Mouse (Mus musculus): ENCODE measurements at regions not wholly inside any gene's neighbourhood (a gene's known extent, or its start where the extent isn't known, plus 50 kb on each side); places are given as distances from the start of the nearest gene placed in this dataset.

GRCm38 (mm10) chr1:125158481-125158880, 277.0 kb downstream of the Actr3 start:
- DNase-seq = no peak
- intact Hi-C loops (cut with DNase I) = no loop called here

- intact Hi-C loops (cut with DNase I) = no loop called here
- DNase-seq = no peak
Measured at GRCm38 (mm10) chr1:125156093-125156492, 279.4 kb downstream of the Actr3 start.

- DNase-seq = no peak
- intact Hi-C loops (cut with DNase I) = no loop called here
Measured at GRCm38 (mm10) chr1:125149817-125150216, 285.7 kb downstream of the Actr3 start.

DNA sequence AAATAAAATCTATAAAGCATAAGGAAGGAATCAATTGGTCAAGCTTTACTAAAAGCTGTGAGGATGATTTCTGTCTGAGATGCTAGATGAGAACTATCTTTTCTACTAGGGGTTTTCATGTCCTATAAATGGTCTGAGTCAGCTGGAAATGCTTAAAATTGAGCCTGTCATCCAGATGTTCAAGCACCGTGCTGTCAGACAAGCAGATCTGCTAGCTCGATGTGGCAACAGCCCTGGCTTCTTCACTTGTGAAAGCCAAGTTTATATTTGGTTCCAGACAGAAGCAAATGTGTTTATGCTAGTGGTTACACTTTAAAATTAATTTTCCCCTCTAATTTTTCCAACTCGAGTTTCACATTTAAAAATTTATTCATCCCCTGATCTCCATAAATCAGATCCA, 311.7 kb downstream of the Actr3 start:
- intact Hi-C loops (cut with DNase I) = no loop called here

DNA sequence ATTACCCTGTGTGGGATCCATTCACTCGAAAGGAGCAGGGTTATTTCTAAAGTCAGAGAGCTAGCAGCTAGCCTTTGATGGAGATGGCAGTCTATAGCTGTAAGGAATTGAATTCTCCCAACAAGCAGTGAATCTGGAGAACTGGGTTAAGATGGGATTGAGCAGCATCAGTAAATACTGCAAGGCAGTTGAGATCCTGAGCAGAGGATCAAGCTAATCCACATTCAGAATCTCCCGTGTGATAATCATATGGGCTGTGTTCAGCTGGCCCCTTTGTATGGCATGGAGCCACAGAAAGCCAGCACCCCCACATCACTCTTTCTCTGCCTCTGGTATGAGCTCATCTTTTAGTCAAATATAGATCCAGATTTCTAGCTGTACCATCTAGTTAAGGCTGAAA, 334.9 kb downstream of the Actr3 start:
- intact Hi-C loops (cut with DNase I) = no loop called here
- no peak for DNase-seq

More for the DNA sequence above, 311.7 kb downstream of the Actr3 start:
- DNase-seq = no peak

GRCm38 (mm10) chr1:125084906-125085305, 350.6 kb downstream of the Actr3 start:
- intact Hi-C loops (cut with DNase I) = no loop called here
- DNase-seq = no peak

DNA sequence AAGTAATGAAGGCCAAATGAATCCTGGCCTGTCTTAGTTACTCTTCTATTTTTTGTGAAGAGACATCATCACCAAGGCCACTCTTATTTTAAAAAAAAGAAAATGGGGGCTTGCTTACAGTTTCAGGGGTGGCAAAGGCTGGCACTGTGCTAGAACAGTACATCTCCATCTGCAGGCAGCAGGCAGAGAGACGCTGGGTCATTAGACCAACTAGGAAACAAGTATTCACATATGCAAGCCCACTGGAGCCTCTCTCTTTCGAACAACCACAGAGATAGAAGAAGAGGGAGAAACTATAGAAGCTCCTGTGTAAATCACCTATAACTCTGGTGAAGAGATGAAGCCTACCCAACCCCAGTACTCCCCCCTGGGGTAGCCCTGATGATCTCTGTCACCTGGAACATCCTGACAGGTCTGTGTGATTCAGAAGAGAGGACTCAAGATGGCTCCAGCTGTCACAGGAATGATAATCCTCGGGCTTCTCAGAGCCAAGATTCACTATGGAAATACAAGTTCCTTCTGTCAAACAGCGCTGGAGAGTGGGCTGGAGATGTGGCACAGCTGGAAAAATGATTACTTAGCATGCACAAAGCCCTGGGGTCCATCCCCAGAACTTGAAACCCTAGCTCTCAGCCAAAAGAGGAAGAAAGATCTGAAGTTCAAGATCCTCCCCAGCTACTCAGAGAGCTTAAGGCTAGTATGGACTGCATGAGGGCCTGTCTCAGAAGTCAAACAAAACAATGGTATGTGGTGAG, 395.8 kb downstream of the Actr3 start:
- intact Hi-C loops (cut with DNase I) = no loop called here
- no peak for DNase-seq

DNA sequence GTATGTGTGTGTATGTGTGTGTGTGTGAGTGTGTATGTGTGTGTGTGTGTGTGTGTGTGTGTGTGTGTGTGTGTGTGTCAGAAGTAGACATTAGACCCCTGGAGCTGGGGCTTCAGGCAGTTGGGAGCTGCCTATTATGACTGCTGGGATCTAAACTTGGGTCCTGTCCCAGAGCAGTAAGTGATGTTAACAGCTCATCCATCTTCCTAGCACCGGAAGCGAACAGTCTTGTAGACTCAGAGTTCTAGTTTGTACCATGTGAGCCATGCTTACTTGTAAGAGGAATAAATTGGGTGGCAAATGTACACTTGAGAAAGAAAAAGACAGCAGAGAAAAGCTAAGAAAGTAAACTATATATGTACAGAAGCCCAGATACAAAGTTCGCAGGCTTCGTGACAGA, 422.2 kb downstream of the Actr3 start:
- intact Hi-C loops (cut with DNase I) = no loop called here
- no peak for DNase-seq

DNA sequence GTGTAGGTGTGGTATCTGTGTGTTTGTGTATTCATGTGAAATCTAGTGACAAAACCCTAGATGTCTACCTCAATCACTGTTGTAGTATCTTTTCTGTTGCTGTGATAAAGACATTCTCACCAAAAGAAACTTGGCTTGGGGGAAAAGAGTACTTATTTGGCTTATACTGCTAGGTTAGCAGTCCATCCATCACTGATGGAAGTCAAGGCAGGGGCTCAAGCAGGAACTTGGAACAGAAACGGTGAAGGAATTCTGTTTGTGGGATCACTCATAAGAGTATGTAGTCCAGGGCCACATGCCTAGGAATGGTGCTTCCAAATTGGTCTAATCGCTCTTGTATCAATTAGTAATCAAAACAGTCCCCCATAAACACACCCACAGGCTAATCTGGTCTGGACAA, 423.6 kb downstream of the Actr3 start:
- no peak for DNase-seq
- intact Hi-C loops (cut with DNase I) = no loop called here

DNA sequence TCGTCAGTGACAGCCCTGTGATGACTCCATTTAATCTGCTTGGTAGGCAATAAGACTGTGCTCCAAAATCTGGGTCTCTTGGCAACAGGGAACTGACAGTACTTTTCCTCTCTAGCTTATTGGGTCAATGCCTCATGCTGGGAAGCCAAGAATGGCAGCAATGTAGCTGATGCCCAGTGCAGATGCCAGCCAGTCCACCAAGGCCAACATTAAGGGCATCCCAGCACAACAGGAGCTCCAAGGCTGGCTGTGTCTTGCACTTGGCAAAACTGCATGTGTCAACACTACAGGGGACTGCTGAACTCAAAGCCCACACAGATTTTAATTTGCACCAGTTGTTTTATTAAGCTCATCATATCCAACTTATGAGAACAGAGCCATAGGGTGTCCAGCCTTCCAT, 437.9 kb downstream of the Actr3 start:
- no peak for DNase-seq

DNA sequence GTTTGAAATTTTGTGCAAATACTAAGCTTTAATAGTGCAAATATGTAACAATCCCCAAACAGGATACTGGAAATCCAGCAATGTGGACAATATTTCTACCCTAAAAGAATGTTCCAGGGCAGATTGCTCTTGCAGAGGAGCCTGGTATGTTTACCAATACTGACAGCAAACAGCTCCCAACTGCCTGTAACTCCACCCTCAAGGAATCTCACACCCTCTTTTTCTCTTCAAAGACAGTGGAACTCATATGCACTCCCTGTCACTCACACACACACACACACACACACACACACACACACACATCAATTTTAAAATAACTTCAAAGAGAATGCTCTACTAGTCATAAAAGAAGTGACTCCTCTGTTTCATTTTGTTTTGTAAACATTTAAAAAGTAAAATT, 484.7 kb downstream of the Actr3 start:
- intact Hi-C loops (cut with DNase I) = no loop called here

More for the DNA sequence above, 437.9 kb downstream of the Actr3 start:
- intact Hi-C loops (cut with DNase I) = no loop called here

DNA sequence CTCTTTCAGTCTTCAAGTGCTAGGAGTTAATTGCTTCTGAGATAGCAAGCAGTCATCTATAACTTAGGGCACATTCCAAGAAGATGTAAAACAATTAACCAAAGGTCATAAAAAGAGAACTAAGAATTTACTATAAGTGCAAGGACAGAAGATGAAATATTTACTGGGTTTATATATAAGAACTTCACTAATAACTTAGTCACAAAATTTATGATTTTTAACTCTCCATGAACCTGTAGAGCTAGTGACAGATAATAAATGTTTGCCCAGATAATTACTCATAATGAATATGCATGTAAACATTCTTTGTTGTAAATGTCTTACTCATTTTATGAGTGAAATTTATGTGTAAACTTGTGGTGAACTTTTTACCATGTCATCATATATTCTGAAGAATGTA, 531.2 kb downstream of the Actr3 start:
- intact Hi-C loops (cut with DNase I) = no loop called here
- DNase-seq = no peak

More for the DNA sequence above, 484.7 kb downstream of the Actr3 start:
- no peak for DNase-seq

- DNase-seq = no peak
- intact Hi-C loops (cut with DNase I) = no loop called here
Measured at GRCm38 (mm10) chr1:124871148-124871547, 564.4 kb downstream of the Actr3 start.

- no peak for DNase-seq
Measured at GRCm38 (mm10) chr1:124866248-124866647, 569.3 kb downstream of the Actr3 start.

DNA sequence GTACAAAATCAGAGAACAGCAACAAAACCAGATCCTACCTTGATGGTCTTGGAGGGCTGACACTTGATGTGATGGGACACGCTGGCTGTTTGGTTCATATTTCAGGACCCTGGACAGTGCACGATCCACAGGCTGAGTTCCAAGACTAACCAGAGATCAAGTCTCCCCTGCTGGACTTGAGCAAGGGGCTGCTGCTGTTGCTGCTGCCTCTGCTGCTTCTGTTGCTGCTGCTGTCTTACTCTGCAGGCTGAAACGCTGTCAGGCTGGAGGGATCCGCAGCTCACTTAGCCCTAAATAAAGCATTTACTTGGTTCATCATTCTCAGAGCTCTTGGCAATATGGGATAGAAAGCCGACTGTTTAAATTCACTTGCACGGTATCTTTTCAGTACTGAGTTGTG, 589.8 kb downstream of the Actr3 start:
- peak; percentile 5 to 39 for DNase-seq
- intact Hi-C loops (cut with DNase I) = no loop called here

More at GRCm38 (mm10) chr1:124866248-124866647, 569.3 kb downstream of the Actr3 start:
- intact Hi-C loops (cut with DNase I) = no loop called here

GRCm38 (mm10) chr1:124825717-124826116, 609.8 kb downstream of the Actr3 start:
- no peak for DNase-seq
- intact Hi-C loops (cut with DNase I) = no loop called here

DNA sequence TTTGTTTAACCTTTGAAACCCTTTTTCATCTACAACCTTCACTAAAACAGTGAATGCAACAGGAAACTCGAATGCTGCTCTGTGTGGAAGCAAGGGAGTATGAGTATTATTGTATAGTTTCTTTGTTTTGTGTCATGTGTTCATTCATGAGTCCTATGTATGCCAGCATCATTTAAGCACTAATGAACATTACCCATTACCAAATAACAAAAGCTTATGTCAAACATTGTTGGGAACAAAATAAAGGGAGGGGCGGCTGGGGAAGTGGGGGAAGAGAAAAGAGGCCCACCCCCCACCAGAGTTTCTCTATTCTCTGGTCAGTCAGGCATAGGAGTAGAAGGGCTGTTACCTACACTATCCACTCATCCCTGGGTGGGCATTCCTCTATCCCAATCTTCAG, 642.5 kb downstream of the Actr3 start:
- intact Hi-C loops (cut with DNase I) = no loop called here

GRCm38 (mm10) chr1:124790646-124791045, 644.9 kb downstream of the Actr3 start:
- intact Hi-C loops (cut with DNase I) = no loop called here
- no peak for DNase-seq

More for the DNA sequence above, 642.5 kb downstream of the Actr3 start:
- no peak for DNase-seq

GRCm38 (mm10) chr1:124790130-124790529, 645.4 kb downstream of the Actr3 start:
- no peak for DNase-seq
- intact Hi-C loops (cut with DNase I) = no loop called here

GRCm38 (mm10) chr1:124783066-124783465, 652.5 kb downstream of the Actr3 start:
- DNase-seq = no peak
- intact Hi-C loops (cut with DNase I) = no loop called here

GRCm38 (mm10) chr1:124777685-124778084, 657.8 kb downstream of the Actr3 start:
- intact Hi-C loops (cut with DNase I) = no loop called here
- no peak for DNase-seq

- DNase-seq = no peak
- intact Hi-C loops (cut with DNase I) = no loop called here
Measured at GRCm38 (mm10) chr1:124756721-124757120, 678.8 kb downstream of the Actr3 start.

DNA sequence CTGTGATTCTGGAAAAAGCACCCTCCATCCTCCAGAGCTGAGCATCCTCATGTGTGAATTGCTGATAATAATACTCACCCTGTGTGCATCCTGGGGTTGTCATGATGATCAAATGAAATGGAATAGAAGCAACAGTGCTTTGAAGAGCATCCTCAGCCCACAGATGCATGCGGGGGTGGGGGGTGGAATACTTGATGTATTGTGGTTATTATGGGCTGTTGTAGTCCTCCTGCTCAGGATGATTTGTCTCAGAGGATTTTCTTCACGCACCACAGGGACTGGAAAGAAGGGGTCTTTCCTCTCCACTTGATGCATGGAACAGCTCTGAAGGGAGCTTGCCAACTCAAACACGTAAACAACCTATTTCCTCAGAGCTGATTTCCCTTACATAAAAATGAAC, 694.4 kb upstream of the Dpp10 start:
- intact Hi-C loops (cut with DNase I) = no loop called here
- no peak for DNase-seq

Measured in heart, postnatal 14 days (tissue).